10 mouse cellular contexts compared by ENCODE assay signal in the genomic region with DNA sequence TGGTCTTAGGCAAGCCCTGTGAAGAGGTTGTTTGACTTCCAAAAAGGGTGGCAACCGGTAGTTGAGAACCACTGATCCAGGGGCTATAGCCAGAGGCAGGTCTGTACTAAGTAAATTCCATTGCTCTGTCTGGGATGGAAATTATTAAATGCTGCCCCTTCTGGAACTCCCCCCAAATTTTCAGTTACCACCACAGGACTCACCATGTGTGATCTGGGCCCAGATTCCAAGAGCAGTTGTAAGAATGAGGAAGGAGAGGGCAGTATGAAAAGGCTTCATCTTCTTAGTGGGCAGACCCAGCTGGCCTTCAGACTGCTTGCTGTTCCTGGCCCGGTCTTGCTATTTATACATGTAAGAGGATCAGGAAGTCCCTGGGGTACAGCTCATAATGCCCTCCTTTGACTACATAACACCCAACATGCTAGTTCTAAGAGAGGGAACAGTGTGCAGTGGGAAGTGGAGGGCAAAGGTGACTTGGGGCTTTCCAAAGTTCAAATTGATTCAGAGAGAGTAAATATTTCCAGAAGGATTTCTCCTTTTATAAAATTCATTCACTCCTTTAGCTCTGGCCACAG. TPM values are rescaled to one million over a fixed set of nuclear protein-coding genes. Genes with fewer than 3 reads are reported as not detected.
A peak's percentile ranks its signal among the peaks of the same experiment; 100 is the strongest.
DNase-seq lines count a peak whose midpoint lies in the region; ATAC-seq and TF ChIP-seq lines count a peak whose summit lies in the region.
"Had no signal": no experiment of that assay in that cellular context is flagged by ENCODE, and none has a peak within 500 bp of the region (broad histone marks: within the 10 kb centered on the region; RNA-seq: fewer than 3 reads in every experiment).

Gene Ccl9, minus strand, starts transcription at position 451 of the 575 bp plus-strand sequence.

- no peak for TF ChIP-seq CTCF in liver, adult 2 months (IDR thresholded peaks at IDR 0.05; ENCODE audit: low read depth, low read length)
- no peak for TF ChIP-seq CTCF in intestine, postnatal 0 days (IDR thresholded peaks at IDR 0.05; ENCODE audit: low read depth)

- 17% methylated on average over 2 of the region's 2 CpGs for WGBS in liver, adult 2 months
- 42% methylated on average over 2 of the region's 2 CpGs for WGBS in liver, embryonic 12.5 days (ENCODE audit: insufficient replicate concordance)
- WGBS in intestine, postnatal 0 days, result 42% methylated on average over 2 of the region's 2 CpGs
- 51% methylated on average over 2 of the region's 2 CpGs for WGBS in stomach, embryonic 16.5 days
- 49% methylated on average over 2 of the region's 2 CpGs for WGBS in midbrain, embryonic 15.5 days

- peaks cover 10% of the 10 kb centered on the region; the same call in 1 of the 2 replicates for H3K36me3 ChIP-seq in liver, adult 2 months (ENCODE audit: control insufficient read depth, insufficient read depth, low read length)
- H3K36me3 ChIP-seq in liver, embryonic 12.5 days, result no peaks in the 10 kb centered on the region
- H3K36me3 ChIP-seq in intestine, postnatal 0 days (ENCODE audit: control insufficient read depth, insufficient read depth), result no peaks in the 10 kb centered on the region
- H3K36me3 ChIP-seq in stomach, embryonic 16.5 days (ENCODE audit: control insufficient read depth, insufficient read depth, low read length), result no peaks in the 10 kb centered on the region
- no peaks in the 10 kb centered on the region for H3K36me3 ChIP-seq in midbrain, embryonic 15.5 days (replicated peaks)

- H3K9me3 ChIP-seq in liver, embryonic 12.5 days (replicated peaks), result no peaks in the 10 kb centered on the region
- no peaks in the 10 kb centered on the region for H3K9me3 ChIP-seq in intestine, postnatal 0 days (ENCODE audit: control insufficient read depth)
- H3K9me3 ChIP-seq in stomach, embryonic 16.5 days (replicated peaks; ENCODE audit: control insufficient read depth, low read length), result no peaks in the 10 kb centered on the region
- H3K9me3 ChIP-seq in midbrain, embryonic 15.5 days, result no peaks in the 10 kb centered on the region

- ATAC-seq in liver, embryonic 12.5 days, result no peak
- peak; percentile 58; the same call in 1 of the 2 replicates for ATAC-seq in common myeloid progenitor, adult 5-6 weeks (replicated peaks; ENCODE audit: low read depth, poor library complexity, severe bottlenecking)
- no peak for ATAC-seq in intestine, postnatal 0 days
- ATAC-seq in stomach, embryonic 16.5 days (ENCODE audit: insufficient read depth, low FRiP score), result no peak
- ATAC-seq in midbrain, embryonic 15.5 days (replicated peaks), result no peak
- ATAC-seq: Patski had no signal

- no peak for TF ChIP-seq POLR2A in liver, adult 2 months (IDR thresholded peaks at IDR 0.05; ENCODE audit: extremely low read depth, insufficient read depth, low read length)

- no peaks in the 10 kb centered on the region for H3K79me2 ChIP-seq in liver, adult 2 months (ENCODE audit: control insufficient read depth, insufficient read depth, low read length)

- H3K27me3 ChIP-seq in liver, adult 2 months (ENCODE audit: control insufficient read depth, insufficient read depth, low read length), result no peaks in the 10 kb centered on the region
- H3K27me3 ChIP-seq in liver, embryonic 12.5 days (replicated peaks), result no peaks in the 10 kb centered on the region
- H3K27me3 ChIP-seq in intestine, postnatal 0 days (replicated peaks; ENCODE audit: control insufficient read depth, insufficient read depth, low read length), result no peaks in the 10 kb centered on the region
- H3K27me3 ChIP-seq in stomach, embryonic 16.5 days (ENCODE audit: control insufficient read depth, insufficient read depth, low read length), result no peaks in the 10 kb centered on the region
- no peaks in the 10 kb centered on the region for H3K27me3 ChIP-seq in midbrain, embryonic 15.5 days (replicated peaks)
- H3K27me3 ChIP-seq: Patski had no signal

- H3K4me1 ChIP-seq in liver, adult 2 months (ENCODE audit: control insufficient read depth, insufficient read depth, low read length), result peaks cover 7% of the 10 kb centered on the region
- no peaks in the 10 kb centered on the region for H3K4me1 ChIP-seq in liver, embryonic 12.5 days
- no peaks in the 10 kb centered on the region for H3K4me1 ChIP-seq in intestine, postnatal 0 days (replicated peaks; ENCODE audit: control insufficient read depth, insufficient read depth, low read length)
- no peaks in the 10 kb centered on the region for H3K4me1 ChIP-seq in stomach, embryonic 16.5 days (ENCODE audit: control insufficient read depth, insufficient read depth, low read length)
- H3K4me1 ChIP-seq in midbrain, embryonic 15.5 days, result no peaks in the 10 kb centered on the region

- H3K4me3 ChIP-seq in liver, adult 2 months (ENCODE audit: insufficient read depth, low read depth, low read length), result peak within 1 kb of the TSS; percentile 46
- H3K4me3 ChIP-seq in liver, embryonic 12.5 days, result no peak within 1 kb of the TSS
- no peak within 1 kb of the TSS for H3K4me3 ChIP-seq in intestine, postnatal 0 days (ENCODE audit: low read depth, low read length)
- H3K4me3 ChIP-seq in stomach, embryonic 16.5 days (replicated peaks; ENCODE audit: low read length), result no peak within 1 kb of the TSS
- no peak within 1 kb of the TSS for H3K4me3 ChIP-seq in midbrain, embryonic 15.5 days

- H3K9ac ChIP-seq in liver, adult 2 months (ENCODE audit: low read depth, low read length), result peak within 1 kb of the TSS; percentile 35
- H3K9ac ChIP-seq in liver, embryonic 12.5 days, result no peak within 1 kb of the TSS
- H3K9ac ChIP-seq in intestine, postnatal 0 days (ENCODE audit: low read depth, low read length), result no peak within 1 kb of the TSS
- H3K9ac ChIP-seq in stomach, embryonic 16.5 days (ENCODE audit: low read length), result no peak within 1 kb of the TSS
- H3K9ac ChIP-seq in midbrain, embryonic 15.5 days, result no peak within 1 kb of the TSS

- peak; percentile 91 for DNase-seq in liver, adult 2 months (ENCODE audit: extremely low read depth, low read depth, low spot score)
- DNase-seq in B cell, adult 2 months, result no peak
- DNase-seq: lung, postnatal 4 days; thymus, postnatal 4 days had no signal

- H3K4me2 ChIP-seq in liver, embryonic 12.5 days, result no peak within 1 kb of the TSS
- no peak within 1 kb of the TSS for H3K4me2 ChIP-seq in intestine, postnatal 0 days (replicated peaks; ENCODE audit: low read depth)
- H3K4me2 ChIP-seq in stomach, embryonic 16.5 days (ENCODE audit: low read depth, low read length), result no peak within 1 kb of the TSS; the same call in 1 of the 2 replicates
- no peak within 1 kb of the TSS for H3K4me2 ChIP-seq in midbrain, embryonic 15.5 days

- peak within 1 kb of the TSS; percentile 85 for H3K27ac ChIP-seq in liver, adult 2 months (replicated peaks; ENCODE audit: insufficient read depth, low read depth, low read length)
- no peak within 1 kb of the TSS for H3K27ac ChIP-seq in liver, embryonic 12.5 days
- H3K27ac ChIP-seq in intestine, postnatal 0 days (ENCODE audit: low read depth, low read length), result no peak within 1 kb of the TSS
- no peak within 1 kb of the TSS for H3K27ac ChIP-seq in stomach, embryonic 16.5 days (ENCODE audit: low read length)
- H3K27ac ChIP-seq in midbrain, embryonic 15.5 days, result no peak within 1 kb of the TSS

RNA-seq across cellular contexts. Expression of gene Ccl9, which starts in this region (rescaled TPM):
- total RNA-seq in liver, adult 2 months (2014; rRNA removed), result 92.1 and 125 TPM in 2 replicates
- polyA plus RNA-seq in liver, adult 2 months (2012; rRNA removed), result 45.5 and 61.7 TPM in 2 replicates
- 9.7 and 11.9 TPM in 2 replicates for polyA plus RNA-seq in liver, embryonic 12.5 days (2016; fragmentation: Nextera tagmentation; extraction: Ambion mirVana)
- total RNA-seq in common myeloid progenitor, adult 5-6 weeks (2017), result 81.3 and 91.6 TPM in 2 replicates
- 11.2 and 13.4 TPM in 2 replicates for polyA plus RNA-seq in intestine, postnatal 0 days (2015; fragmentation: Nextera tagmentation; extraction: Ambion mirVana)
- 11.4 and 15.9 TPM in 2 replicates for polyA plus RNA-seq in stomach, embryonic 16.5 days (2015; fragmentation: Nextera tagmentation; extraction: Ambion mirVana)
- 1.6 and 2.2 TPM in 2 replicates for polyA plus RNA-seq in midbrain, embryonic 15.5 days (2015; fragmentation: Nextera tagmentation; extraction: Ambion mirVana)
